Mouse (Mus musculus) v-Abl transformed pro-B cells (cell line): ENCODE results near the gene Sec1.
"Not testable (repeated sequence)": the region's sequence is repeated elsewhere in the genome, so short reads cannot be mapped to it uniquely, and the experiment has no call there.

Experiments
- in situ Hi-C, 2 experiments: fragments of 400-800 bp; cut with MboI; formaldehyde crosslinking; loops; one replicate each; pipeline ENCODE4 v1.15.1; 2025; ENCODE audit not compliant: unreplicated experiment in 2 of 2

Sec1 gene

DNA sequence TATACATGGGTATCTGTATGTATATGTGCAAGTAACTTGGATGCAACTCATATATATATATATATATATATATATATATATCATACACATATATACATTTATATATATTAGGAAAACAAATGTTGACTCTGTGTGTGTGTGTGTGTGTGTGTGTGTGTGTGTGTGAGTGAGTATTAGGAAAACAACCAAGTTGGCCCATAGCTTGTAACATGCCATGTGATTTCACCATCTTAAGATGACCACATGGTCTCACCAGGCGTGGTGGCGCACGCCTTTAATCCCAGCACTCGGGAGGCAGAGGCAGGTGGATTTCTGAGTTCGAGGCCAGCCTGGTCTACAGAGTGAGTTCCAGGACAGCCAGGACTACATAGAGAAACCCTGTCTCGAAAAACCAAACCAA is 32.5 kb downstream of the Sec1 start:
- in situ Hi-C loops, result not testable (repeated sequence)

DNA sequence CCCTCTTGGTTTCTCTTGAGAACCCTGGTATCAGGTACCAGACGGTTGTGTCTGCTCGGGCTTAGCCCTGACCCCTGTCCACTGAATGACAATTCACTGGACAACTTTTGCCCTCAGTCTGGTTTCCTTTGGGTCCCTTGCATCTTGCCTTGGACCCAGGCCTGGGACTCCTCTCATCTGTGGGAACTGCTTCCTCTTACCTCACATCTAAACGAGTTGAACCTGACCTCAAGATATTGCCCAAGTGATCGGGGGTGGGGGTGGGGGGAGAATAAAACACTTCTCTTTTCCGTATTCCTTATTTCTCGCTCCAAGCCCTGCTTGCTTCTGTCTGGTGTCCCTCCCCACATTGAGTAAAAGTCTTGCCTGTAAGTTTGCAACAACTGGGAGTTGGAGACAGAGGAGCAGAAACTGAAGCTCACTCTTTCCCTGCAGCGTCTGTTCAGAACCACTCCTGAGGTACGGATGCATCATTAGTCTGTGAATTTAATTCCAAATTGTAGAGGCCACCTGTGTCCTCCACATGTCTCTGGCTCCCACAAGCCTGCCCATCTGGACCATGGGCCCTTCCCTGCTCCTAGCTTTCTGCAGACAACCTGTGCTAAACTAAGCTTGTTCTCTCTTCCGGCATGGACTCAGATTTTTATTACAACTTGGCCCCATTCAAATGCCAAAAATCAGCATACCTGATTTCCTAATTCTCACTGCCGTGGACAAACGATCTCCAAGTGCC is 33.3 kb downstream of the Sec1 start:
- in situ Hi-C loops, result no loop called here

DNA sequence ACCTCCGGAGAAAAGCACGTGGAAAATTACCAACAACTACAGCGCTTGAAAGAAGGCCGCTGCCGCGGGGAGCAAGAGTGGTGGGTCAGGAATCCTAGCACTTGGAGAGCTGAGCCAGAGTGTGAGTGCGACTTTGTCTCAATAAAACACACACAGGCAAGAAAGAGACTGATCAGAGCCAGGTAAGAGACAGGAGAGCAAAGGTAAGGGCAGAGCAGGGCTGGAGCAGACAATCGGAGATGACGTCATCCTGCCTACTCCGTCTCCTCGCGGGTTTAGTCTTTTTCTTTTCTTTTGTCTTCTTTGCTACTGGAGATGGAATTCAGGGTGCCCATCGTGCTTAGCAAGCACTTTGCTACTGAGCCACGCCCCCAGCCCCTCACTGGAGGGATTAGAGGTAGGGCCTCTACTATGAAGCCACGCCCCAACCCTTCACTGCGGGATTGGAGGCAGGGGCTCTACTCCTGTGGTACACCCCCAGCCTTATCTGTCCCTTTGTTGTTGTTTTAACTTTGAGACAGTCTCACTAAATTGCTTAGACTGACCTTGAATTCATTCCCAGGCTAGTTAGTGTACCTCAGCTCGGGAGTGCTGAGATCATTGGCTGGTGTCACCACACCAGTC is 39.7 kb downstream of the Sec1 start:
- in situ Hi-C loops, result no loop called here

DNA sequence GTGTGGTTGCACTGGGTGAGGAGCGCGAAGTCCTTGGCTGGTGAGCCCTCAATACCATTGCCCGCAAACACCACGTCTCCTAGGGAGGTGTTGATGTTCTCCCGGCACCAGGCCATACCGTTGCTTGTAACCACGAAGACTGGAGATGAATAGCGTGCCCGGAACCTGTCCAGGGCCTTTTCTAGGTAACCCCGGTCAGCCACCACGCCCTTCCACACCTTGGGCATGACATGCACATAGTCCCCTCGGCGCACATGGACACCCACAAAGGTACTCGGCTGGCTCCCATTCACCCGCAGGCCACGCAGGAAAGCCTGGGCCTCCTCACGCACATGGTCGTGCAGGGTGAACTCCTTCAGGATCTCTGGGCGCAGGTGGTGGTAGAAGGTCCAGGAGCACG is 43.7 kb downstream of the Sec1 start:
- in situ Hi-C loops, result not testable (repeated sequence)

DNA sequence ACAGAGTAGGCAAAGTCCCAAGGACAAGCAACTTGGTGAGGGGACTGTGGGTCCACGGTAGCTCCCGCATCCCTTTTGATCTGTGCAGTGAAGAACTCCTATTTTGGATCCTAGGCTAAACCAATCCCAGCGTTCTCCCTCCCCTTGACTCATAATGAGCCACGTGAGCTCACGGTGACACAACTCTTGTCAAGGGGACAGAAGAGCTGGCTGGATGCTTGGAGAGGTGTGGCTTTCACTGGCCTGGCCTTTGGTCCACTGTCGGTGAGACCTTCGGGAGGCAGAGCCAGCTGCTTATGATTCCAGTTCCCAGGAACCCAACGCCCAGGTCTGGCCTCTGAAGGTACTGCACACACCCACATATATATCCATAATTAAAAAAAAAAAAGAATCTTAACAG is 44.9 kb downstream of the Sec1 start:
- in situ Hi-C loops, result no loop called here

DNA sequence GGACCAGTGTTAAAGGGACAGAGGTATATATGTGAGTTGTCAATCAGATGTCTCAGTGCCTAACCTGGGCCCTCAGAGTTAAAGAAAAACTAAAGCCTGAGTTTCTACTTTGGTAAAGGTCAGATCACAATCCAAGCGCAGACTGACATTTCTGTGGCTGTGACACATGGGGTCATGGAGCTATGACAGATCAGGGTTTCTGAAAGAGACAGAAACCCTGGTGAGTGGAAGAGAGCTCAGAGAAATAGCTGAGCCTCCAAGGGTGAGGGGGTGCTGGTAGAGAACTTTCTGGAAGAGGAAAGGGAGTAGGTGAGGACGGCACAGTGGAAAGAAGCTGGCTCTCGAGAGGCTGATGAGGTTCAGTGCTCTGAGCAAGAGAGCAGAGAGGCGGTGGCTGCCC is 47.5 kb downstream of the Sec1 start:
- in situ Hi-C loops, result no loop called here

DNA sequence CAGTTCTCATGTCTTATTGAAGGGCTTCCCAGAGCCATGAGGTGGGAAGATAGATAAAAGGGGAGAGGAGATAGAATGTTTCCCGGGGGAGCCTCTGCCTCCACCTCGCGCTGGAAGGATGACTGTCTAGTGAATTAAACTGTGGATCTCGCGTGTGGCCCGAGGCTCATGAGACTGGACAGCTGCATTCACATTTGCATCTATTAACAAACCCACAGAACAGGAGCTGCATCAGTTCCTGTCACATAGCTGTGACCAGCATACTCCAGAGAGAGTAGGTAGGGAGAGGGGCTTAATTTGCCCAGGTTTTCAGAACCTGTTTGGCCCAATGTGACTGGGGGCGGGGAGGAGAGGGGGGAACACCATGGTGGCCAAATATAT is 48.6 kb downstream of the Sec1 start:
- in situ Hi-C loops, result no loop called here

DNA sequence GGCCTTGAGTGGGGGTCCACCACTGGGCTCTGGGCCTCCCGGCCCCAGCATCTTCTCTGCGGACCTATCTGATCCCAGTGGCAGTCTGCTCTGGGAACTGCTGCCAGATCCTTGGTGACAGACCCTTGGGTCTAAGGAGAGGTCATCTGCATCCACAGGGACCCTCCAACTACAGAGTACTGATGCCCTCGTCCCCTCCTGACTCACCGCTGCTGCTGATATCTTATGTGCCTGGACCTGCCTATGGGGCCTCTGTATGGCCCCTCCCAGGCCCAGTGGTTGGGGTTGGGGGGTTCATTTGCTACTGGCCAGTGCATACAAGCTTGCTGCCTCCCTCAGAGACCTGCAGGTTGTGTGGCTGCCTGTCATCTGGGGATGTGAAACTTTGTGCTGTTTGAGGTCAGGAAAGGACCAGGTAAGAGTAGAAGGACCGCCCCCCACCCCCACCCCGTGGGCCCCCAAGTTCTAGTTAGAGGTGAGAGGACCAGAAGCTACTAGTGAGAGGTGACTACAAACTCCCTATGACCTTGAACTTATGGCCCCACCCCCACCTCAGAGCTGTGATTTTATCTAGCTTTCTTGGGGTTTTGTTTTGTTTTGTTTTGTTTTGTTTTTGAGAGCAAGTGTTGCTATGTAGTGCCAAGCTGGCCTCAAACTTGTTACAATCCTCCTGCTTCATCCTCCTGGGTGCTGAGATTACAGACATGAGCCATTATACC is 49.2 kb downstream of the Sec1 start:
- in situ Hi-C loops, result no loop called here

DNA sequence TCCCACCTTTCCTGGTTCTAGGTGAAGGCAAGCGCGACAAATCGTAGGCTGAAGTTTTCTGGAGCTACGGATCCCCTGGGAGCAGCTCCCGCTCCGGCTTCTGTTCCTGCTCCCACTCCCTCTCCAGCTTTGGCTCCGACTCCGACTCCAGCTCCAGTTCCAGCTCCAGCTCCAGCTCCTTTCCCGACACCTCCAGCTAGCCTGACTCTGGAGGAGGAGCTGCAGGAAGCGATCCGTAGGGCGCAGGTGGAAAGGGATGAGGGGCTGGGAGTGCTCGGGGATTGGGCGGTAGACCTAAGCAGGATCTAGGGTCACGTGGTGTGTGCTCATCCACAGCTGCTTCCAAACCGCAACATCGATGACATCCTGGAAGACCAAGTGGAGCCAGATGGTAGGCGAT is 50.0 kb downstream of the Sec1 start:
- in situ Hi-C loops, result no loop called here

DNA sequence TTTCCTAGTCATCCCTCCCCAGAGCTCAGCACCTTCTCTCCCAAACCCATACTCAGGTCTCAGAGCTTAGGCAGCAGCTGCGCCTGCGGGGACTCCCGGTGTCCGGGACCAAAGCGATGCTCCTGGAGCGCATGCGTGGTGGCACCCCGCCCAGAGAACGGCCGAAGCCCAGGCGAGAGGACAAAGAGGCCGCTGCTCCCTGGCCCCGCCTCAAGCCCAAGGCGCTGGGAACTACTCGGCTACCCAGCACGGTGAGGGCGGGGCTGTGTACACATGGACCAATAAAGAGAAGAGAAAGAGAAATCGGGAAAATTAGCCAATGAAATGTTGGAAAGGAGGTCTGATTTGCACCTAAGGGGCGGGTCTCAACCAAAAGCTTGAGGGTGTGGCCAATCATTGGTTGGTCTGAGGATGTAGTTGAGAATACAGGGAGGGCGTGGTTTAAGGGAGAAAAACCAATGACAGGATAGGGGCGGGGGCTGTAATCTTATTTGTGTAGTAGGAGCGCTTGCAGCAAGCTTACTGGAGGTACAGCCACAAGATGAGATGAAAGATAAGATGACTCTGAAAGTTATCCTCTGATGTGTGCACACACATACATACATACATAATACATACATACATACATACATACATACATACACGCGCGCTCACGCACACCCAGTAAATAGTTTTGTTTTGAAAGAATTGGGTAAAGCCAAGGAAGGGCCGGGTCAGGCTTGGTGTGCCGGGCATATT is 50.6 kb downstream of the Sec1 start:
- in situ Hi-C loops, result no loop called here

DNA sequence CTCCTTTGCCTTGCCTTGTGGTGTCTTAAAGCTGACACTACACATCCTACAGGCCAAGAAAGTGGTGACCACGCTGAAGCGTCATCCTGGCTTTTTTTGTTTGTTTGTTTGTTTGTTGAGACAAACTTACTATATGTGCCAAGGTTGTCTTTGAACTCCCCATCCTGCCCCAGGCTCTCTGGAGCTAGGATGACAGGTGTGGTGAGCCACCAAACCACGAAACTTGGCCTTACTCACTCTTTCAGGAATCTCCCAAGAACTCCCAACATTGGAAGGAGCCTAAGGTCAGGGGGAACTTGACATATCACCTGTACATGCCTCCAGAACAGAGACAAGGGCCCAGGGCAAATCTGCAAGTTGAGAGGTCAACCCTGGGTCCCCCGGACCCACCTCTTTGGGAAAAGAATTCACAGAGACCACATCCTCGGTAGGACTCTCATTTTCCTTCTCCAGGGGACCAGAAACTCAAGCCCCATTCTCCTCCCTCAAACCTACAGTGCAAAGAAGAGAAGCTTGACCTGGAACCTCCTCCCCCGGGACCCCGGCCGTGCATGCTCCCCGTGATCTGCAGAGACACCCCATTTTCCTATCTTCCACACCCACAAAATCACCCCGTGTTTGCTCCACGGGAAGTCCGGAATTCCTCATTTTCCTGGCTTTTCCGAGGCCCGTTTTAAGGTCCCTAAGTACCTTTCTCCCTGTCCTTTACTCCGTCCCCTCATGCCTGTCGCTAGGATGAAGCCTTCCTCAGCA is 51.5 kb downstream of the Sec1 start:
- in situ Hi-C loops, result no loop called here

DNA sequence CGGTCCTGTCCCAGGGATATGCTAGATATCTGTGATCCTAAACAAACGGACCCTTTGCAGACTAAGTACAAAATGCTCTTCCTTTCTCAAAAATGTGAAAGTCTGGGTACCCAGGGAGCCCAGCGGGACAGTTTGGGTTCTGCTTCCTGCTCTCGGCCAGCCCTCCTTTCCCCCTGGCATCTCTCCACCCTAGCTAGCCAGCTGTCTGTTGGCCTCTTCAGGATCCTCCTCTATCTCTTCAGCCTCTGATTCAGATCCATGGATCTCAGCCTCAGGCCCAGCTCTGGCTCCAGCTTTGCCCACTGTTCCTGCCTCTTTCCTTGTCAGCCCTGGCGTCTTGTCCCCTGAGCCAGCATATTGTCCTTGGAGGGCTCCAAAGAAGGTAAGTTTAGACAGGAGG is 52.1 kb downstream of the Sec1 start:
- in situ Hi-C loops, result no loop called here

DNA sequence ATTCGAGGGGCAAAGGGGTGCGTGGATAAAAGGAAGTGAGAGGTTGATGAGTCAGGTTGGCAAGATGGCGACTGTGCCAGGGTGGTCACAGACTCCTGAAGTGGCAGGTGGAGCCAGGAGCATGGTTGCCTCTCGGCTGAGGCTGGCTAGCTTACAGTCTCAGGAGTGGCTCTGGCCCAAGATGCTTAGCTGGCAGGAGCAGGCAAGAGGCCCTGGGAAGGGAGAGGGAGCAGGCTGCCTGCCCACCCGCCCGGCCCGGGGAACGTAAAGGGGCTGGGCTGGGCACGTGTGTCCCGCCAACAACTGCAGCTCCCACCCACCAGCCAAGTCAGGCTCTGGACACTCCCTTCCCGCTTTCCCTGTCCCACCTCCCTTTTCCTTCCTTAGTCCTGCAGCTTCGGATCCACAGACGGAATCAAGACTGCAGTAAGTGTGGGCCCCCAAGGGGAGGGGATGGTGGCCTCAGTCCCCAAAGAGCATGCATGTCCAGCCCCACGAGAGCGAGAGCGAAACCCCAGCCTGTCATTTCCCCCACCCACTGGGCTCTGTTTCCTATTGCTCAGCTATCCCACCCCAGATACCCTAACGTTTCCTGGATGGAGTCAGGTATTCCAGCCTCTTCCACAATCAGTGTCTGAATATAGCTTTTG is 52.7 kb downstream of the Sec1 start:
- in situ Hi-C loops, result no loop called here

DNA sequence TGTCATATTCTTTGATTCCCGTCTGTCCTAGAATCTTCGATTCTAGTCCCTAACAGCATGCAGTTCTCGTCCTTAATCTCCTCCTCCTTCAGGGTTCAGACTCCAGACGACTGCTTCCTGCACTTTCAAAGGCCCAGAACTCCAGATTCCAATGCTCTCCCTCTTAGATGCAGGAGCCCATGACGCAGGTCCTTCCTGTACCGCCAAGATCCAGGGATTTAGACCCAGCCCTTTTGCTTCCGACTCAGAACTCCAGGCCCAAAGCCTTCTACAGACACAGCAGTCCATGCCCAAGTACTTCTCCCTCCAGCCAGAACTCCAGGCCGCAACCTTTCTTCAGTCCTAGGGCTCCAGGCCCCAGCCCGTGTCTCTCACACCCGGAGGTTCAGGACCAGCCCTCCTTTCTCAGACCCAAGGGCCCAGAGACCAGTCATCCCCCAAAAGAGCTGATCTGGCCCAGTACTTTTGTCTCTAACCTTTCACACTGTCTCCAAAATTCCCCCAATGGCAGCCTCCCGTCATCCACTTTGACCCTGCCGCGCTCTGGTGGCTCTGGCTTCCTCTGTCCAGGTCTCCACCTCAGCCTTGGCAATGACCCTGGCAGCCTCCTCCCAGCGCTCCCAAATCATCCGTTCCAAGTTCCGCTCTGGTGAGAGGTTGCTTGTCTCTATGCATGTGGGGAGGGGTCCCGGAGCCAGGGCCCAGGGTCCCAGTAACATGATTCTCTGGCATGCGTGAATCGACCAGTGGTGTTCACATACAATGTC is 53.8 kb downstream of the Sec1 start:
- in situ Hi-C loops, result no loop called here

DNA sequence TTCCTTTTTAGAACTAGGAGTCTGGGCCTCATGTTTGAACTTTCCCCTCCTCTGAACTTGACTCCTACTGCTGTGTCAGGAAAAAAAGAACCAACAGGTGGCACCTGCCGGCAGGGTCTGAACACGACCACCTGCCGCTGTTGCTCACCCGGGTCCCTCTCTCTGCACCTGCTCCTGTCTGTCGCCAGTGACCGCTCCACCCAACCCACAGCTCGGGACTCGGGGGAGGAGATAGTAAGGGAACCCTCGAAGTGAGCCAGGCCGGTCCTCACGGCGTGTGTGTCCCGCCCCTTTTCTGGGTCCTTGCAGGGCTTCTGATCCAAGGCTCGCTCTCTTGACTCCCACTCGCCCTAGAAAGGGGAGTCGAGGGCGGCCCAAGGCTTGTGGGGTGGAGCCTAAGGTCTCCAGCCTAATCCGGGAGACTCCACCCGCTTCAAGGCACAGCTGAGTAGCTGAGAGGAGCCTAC is 54.6 kb downstream of the Sec1 start, which contains the start of gene Mamstr:
TSS of gene Mamstr (plus strand) at position 417 of the 467 bp plus-strand sequence.
- in situ Hi-C loops, result no loop called here

DNA sequence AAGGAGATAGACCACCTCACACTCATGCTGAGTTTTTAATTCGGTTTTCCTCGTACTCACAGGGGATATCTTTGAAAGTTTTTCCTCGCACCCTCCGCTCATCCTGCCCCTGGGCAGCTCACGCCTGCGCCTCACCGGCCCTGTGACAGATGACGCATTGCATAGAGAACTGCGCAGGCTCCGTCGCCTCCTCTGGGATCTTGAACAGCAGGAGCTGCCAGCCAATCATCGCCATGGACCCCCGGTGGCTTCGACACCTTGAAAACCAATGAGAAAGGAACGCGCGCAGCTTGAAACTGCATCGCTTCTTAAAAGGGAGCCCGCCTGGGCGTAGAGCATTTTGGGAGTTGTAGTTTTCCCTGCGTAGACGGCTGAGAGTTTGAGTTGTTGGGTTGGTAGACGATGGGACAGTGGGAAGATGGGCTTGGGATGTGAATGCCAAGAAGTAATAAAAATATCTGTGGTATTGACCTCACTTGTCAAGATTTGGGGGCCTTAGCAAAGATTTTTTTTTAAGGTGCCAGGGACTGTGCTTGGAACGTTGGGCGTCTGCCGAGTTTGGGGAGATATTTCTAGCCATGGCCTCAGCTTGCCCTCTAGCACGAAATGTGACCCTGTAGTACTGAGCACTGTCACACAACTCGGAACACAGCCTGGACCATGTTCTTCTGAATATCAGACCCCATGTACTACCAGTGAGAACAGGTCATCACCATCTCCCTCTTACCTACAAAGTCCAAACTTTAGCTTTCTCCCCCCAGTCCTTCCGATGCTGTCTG is 55.4 kb downstream of the Sec1 start:
- in situ Hi-C loops, result no loop called here

DNA sequence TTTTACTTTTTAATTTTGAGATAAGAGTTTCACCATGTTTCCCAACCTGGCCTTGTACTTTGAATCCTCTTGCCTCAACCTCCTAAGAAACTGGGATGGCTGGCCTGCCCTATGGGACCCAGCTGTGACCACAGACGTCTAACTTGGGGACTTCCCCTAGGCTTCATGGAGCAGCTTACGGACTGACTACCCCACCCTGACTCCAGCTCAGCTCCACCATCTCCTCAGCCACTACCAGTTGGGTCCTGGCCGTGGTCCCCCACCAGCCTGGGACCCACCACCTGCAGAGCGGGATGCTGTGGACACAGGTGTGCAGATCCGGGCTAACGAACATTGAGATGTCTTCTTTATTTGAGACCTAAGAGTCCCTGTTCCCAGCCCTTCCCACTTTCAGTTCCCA is 56.5 kb downstream of the Sec1 start:
- in situ Hi-C loops, result no loop called here
